Mouse (Mus musculus): Measurements from ENCODE around the gene Pde4d. TPM values are rescaled to one million over a fixed set of nuclear protein-coding genes. Genes with fewer than 3 reads are reported as not detected.

Pde4d gene
- polyA plus RNA-seq, 1 experiment from 2014 or later, result 14.8 TPM

- peak overlapping the region; percentile 49 for H3K4me3 ChIP-seq (ENCODE audit: low read length)
- no peaks in the 10 kb centered on the region for H3K27me3 ChIP-seq (ENCODE audit: control insufficient read depth, insufficient read depth, low read length)
- H3K4me1 ChIP-seq (ENCODE audit: control insufficient read depth, insufficient read depth, low read length), result peaks cover 10% of the 10 kb centered on the region
- peak; percentile 84 for ATAC-seq (ENCODE audit: low FRiP score, low TSS enrichment)
- H3K9ac ChIP-seq (ENCODE audit: low read depth, low read length), result peak overlapping the region; percentile 12; the same call in 1 of the 2 replicates
- no peaks in the 10 kb centered on the region for H3K9me3 ChIP-seq (ENCODE audit: control insufficient read depth, low read length)
- no peaks in the 10 kb centered on the region for H3K36me3 ChIP-seq (ENCODE audit: control insufficient read depth, insufficient read depth, low read length)
- peak overlapping the region; percentile 96 for H3K4me2 ChIP-seq (replicated peaks; ENCODE audit: low read depth, low read length)
- 1% methylated on average over 54 of the region's 63 CpGs for WGBS
- H3K27ac ChIP-seq (ENCODE audit: low read depth, low read length), result no peak overlapping the region
Observed at GRCm38 (mm10) chr13:109116342-109117201, 666.8 kb downstream of the Pde4d start.

GRCm38 (mm10) chr13:109117210-109117791, 667.6 kb downstream of the Pde4d start:
- ATAC-seq (ENCODE audit: low FRiP score, low TSS enrichment), result peak; percentile 96
- Histone ChIP-seq H3K4me1 (ENCODE audit: control insufficient read depth, insufficient read depth, low read length) (peaks cover 10% of the 10 kb centered on the region), H3K27ac (ENCODE audit: low read depth, low read length) (no peak overlapping the region), H3K36me3 (ENCODE audit: control insufficient read depth, insufficient read depth, low read length) (no peaks in the 10 kb centered on the region), H3K27me3 (ENCODE audit: control insufficient read depth, insufficient read depth, low read length) (no peaks in the 10 kb centered on the region), H3K9ac (ENCODE audit: low read depth, low read length) (no peak overlapping the region), H3K4me3 (ENCODE audit: low read length) (peak overlapping the region; percentile 49), H3K4me2 (replicated peaks; ENCODE audit: low read depth, low read length) (peak overlapping the region; percentile 96), H3K9me3 (ENCODE audit: control insufficient read depth, low read length) (no peaks in the 10 kb centered on the region)
- 3% methylated on average over 14 of the region's 14 CpGs for WGBS

- Histone ChIP-seq H3K36me3 (ENCODE audit: control insufficient read depth, insufficient read depth, low read length) (no peaks in the 10 kb centered on the region), H3K4me1 (ENCODE audit: control insufficient read depth, insufficient read depth, low read length) (peaks cover 10% of the 10 kb centered on the region), H3K9me3 (ENCODE audit: control insufficient read depth, low read length) (no peaks in the 10 kb centered on the region), H3K27me3 (ENCODE audit: control insufficient read depth, insufficient read depth, low read length) (no peaks in the 10 kb centered on the region), H3K9ac (ENCODE audit: low read depth, low read length) (no peak overlapping the region), H3K27ac (ENCODE audit: low read depth, low read length) (no peak overlapping the region), H3K4me2 (replicated peaks; ENCODE audit: low read depth, low read length) (no peak overlapping the region), H3K4me3 (ENCODE audit: low read length) (no peak overlapping the region)
- no peak for ATAC-seq (ENCODE audit: low FRiP score, low TSS enrichment)
- WGBS, result 100% methylated on average over 1 of the region's 1 CpGs
Observed at GRCm38 (mm10) chr13:109118296-109118800, 668.6 kb downstream of the Pde4d start.

- H3K27me3 ChIP-seq (ENCODE audit: control insufficient read depth, insufficient read depth, low read length), result no peaks in the 10 kb centered on the region
- no peak for ATAC-seq (ENCODE audit: low FRiP score, low TSS enrichment)
- H3K9me3 ChIP-seq (ENCODE audit: control insufficient read depth, low read length), result no peaks in the 10 kb centered on the region
- no peak overlapping the region for H3K27ac ChIP-seq (ENCODE audit: low read depth, low read length)
- H3K4me1 ChIP-seq (ENCODE audit: control insufficient read depth, insufficient read depth, low read length), result peaks cover 4% of the 10 kb centered on the region; the same call in 1 of the 2 replicates
- H3K4me3 ChIP-seq (ENCODE audit: low read length), result no peak overlapping the region
- H3K4me2 ChIP-seq (replicated peaks; ENCODE audit: low read depth, low read length), result no peak overlapping the region
- 75% methylated on average over 3 of the region's 3 CpGs for WGBS
- no peaks in the 10 kb centered on the region for H3K36me3 ChIP-seq (ENCODE audit: control insufficient read depth, insufficient read depth, low read length)
- H3K9ac ChIP-seq (ENCODE audit: low read depth, low read length), result no peak overlapping the region
Observed at GRCm38 (mm10) chr13:109121867-109122266, 672.1 kb downstream of the Pde4d start.

GRCm38 (mm10) chr13:109136405-109136804, 686.7 kb downstream of the Pde4d start:
- Histone ChIP-seq H3K4me1 (ENCODE audit: control insufficient read depth, insufficient read depth, low read length) (no peaks in the 10 kb centered on the region), H3K9me3 (ENCODE audit: control insufficient read depth, low read length) (no peaks in the 10 kb centered on the region), H3K27me3 (ENCODE audit: control insufficient read depth, insufficient read depth, low read length) (no peaks in the 10 kb centered on the region), H3K36me3 (ENCODE audit: control insufficient read depth, insufficient read depth, low read length) (no peaks in the 10 kb centered on the region), H3K4me2 (replicated peaks; ENCODE audit: low read depth, low read length) (no peak overlapping the region), H3K4me3 (ENCODE audit: low read length) (no peak overlapping the region), H3K27ac (ENCODE audit: low read depth, low read length) (no peak overlapping the region), H3K9ac (ENCODE audit: low read depth, low read length) (no peak overlapping the region)
- WGBS, result 66% methylated on average over 4 of the region's 4 CpGs
- no peak for ATAC-seq (ENCODE audit: low FRiP score, low TSS enrichment)

- H3K27ac ChIP-seq (ENCODE audit: low read depth, low read length), result no peak overlapping the region
- 46% methylated on average over 3 of the region's 3 CpGs for WGBS
- no peak overlapping the region for H3K9ac ChIP-seq (ENCODE audit: low read depth, low read length)
- H3K9me3 ChIP-seq (ENCODE audit: control insufficient read depth, low read length), result no peaks in the 10 kb centered on the region
- no peaks in the 10 kb centered on the region for H3K36me3 ChIP-seq (ENCODE audit: control insufficient read depth, insufficient read depth, low read length)
- no peak overlapping the region for H3K4me3 ChIP-seq (ENCODE audit: low read length)
- no peaks in the 10 kb centered on the region for H3K4me1 ChIP-seq (ENCODE audit: control insufficient read depth, insufficient read depth, low read length)
- H3K27me3 ChIP-seq (ENCODE audit: control insufficient read depth, insufficient read depth, low read length), result no peaks in the 10 kb centered on the region
- ATAC-seq (ENCODE audit: low FRiP score, low TSS enrichment), result no peak
- H3K4me2 ChIP-seq (replicated peaks; ENCODE audit: low read depth, low read length), result no peak overlapping the region
Observed at GRCm38 (mm10) chr13:109158703-109159102, 709.0 kb downstream of the Pde4d start.

- Histone ChIP-seq H3K4me2 (replicated peaks; ENCODE audit: low read depth, low read length) (no peak overlapping the region), H3K9me3 (ENCODE audit: control insufficient read depth, low read length) (no peaks in the 10 kb centered on the region), H3K27ac (ENCODE audit: low read depth, low read length) (no peak overlapping the region), H3K4me3 (ENCODE audit: low read length) (no peak overlapping the region), H3K4me1 (ENCODE audit: control insufficient read depth, insufficient read depth, low read length) (no peaks in the 10 kb centered on the region), H3K36me3 (ENCODE audit: control insufficient read depth, insufficient read depth, low read length) (no peaks in the 10 kb centered on the region), H3K9ac (ENCODE audit: low read depth, low read length) (no peak overlapping the region), H3K27me3 (ENCODE audit: control insufficient read depth, insufficient read depth, low read length) (no peaks in the 10 kb centered on the region)
- 78% methylated on average over 9 of the region's 9 CpGs for WGBS
- ATAC-seq (ENCODE audit: low FRiP score, low TSS enrichment), result no peak
Observed at GRCm38 (mm10) chr13:109168556-109169334, 719.0 kb downstream of the Pde4d start.

GRCm38 (mm10) chr13:109169335-109169606, 719.5 kb downstream of the Pde4d start:
- 64% methylated on average over 2 of the region's 2 CpGs for WGBS
- no peak overlapping the region for H3K27ac ChIP-seq (ENCODE audit: low read depth, low read length)
- no peaks in the 10 kb centered on the region for H3K9me3 ChIP-seq (ENCODE audit: control insufficient read depth, low read length)
- H3K9ac ChIP-seq (ENCODE audit: low read depth, low read length), result no peak overlapping the region
- H3K4me3 ChIP-seq (ENCODE audit: low read length), result no peak overlapping the region
- H3K36me3 ChIP-seq (ENCODE audit: control insufficient read depth, insufficient read depth, low read length), result no peaks in the 10 kb centered on the region
- no peak overlapping the region for H3K4me2 ChIP-seq (replicated peaks; ENCODE audit: low read depth, low read length)
- no peaks in the 10 kb centered on the region for H3K4me1 ChIP-seq (ENCODE audit: control insufficient read depth, insufficient read depth, low read length)
- no peak for ATAC-seq (ENCODE audit: low FRiP score, low TSS enrichment)
- no peaks in the 10 kb centered on the region for H3K27me3 ChIP-seq (ENCODE audit: control insufficient read depth, insufficient read depth, low read length)

All from kidney, embryonic 14.5 days (tissue).